Mouse (Mus musculus): ENCODE results near the gene Pdrg1.

DNA sequence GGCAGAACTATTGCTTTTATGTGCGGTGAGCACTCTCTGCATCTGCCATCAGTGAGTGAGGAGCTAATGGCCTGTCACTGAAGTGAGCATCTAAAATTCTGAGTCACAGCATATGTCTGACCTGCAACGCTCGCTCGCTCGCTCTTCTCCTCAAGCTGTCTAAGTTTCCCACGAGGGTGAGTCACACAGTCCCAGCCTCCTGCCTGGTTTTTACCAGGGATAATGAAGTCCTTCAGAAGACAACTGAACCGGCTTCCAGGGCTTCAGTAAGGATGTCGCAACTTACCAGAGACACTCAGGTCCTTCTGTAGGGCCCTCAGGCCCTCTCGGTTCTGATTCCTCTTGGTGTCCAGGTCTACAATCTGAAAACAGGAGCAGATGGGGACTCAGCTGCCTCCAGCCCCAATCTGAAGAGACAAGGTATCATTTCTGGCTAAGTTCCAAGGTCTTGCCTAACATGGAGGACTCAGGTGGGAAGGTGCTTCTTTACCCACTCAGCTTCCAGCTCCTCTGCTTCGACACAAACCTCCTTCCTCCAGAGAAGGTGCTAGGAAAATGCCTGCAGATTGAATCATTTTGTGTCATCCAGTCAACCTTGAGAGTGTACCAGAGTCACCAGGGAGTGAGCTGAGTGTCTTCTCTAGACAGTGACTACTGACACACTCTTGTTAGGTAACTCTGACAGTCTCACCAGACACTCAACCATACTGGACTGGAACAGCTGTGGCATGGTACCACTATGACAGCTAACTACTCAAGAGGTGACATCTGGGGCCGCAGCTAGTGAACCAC, 1.3 kb downstream of the Pdrg1 start:
- TF ChIP-seq CTCF (IDR thresholded peaks at IDR 0.05; ENCODE audit: low read depth, low read length), result no peak
- no peak for TF ChIP-seq POLR2A (IDR thresholded peaks at IDR 0.05; ENCODE audit: extremely low read depth, insufficient read depth, low read length)

Measured in liver, adult 2 months (tissue).